Mouse (Mus musculus) embryo, embryonic 11.5 days (tissue): Measurements from ENCODE around the gene Cmya5.

ENCODE experiments used
- DNase-seq: peaks from one replicate; pipeline ENCODE4 v3.0.0-alpha.2; 2012; ENCODE audit warnings: low read depth, low spot score

Gene Cmya5

GRCm38 (mm10) chr13:93062860-93063636 lies 81.5 kb downstream of the Cmya5 start:
- DNase-seq = no peak

GRCm38 (mm10) chr13:93061311-93061710 lies 83.2 kb downstream of the Cmya5 start:
- DNase-seq = no peak

- DNase-seq = no peak
Measured at GRCm38 (mm10) chr13:93060437-93060836, 84.1 kb downstream of the Cmya5 start.

- no peak for DNase-seq
Measured at GRCm38 (mm10) chr13:93058551-93059011, 85.9 kb downstream of the Cmya5 start.

- no peak for DNase-seq
Measured at GRCm38 (mm10) chr13:93057492-93058260, 86.8 kb downstream of the Cmya5 start.

GRCm38 (mm10) chr13:93056091-93056490 lies 88.4 kb downstream of the Cmya5 start:
- DNase-seq = no peak

GRCm38 (mm10) chr13:93051483-93051882 lies 93.0 kb downstream of the Cmya5 start:
- DNase-seq = no peak

- DNase-seq = no peak
Measured at GRCm38 (mm10) chr13:93041021-93041420, 103.5 kb downstream of the Cmya5 start.

GRCm38 (mm10) chr13:93036218-93036617 lies 108.3 kb downstream of the Cmya5 start:
- no peak for DNase-seq

GRCm38 (mm10) chr13:93029337-93029736 lies 115.2 kb downstream of the Cmya5 start:
- DNase-seq = no peak

- DNase-seq = no peak
Measured at GRCm38 (mm10) chr13:93024837-93025236, 119.7 kb downstream of the Cmya5 start.

GRCm38 (mm10) chr13:93022158-93022557 lies 122.4 kb downstream of the Cmya5 start:
- DNase-seq = no peak

GRCm38 (mm10) chr13:93012952-93013351 lies 131.6 kb downstream of the Cmya5 start:
- DNase-seq = no peak

- DNase-seq = no peak
Measured at GRCm38 (mm10) chr13:93011315-93011714, 133.2 kb downstream of the Cmya5 start.

- DNase-seq = no peak
Measured at GRCm38 (mm10) chr13:93010524-93010923, 134.0 kb downstream of the Cmya5 start.

- no peak for DNase-seq
Measured at GRCm38 (mm10) chr13:93007078-93007477, 137.4 kb downstream of the Cmya5 start.

- no peak for DNase-seq
Measured at GRCm38 (mm10) chr13:93006347-93006746, 138.2 kb downstream of the Cmya5 start.

- DNase-seq = no peak
Measured at GRCm38 (mm10) chr13:93004003-93004402, 140.5 kb downstream of the Cmya5 start.

- DNase-seq = no peak
Measured at GRCm38 (mm10) chr13:93002456-93002855, 142.1 kb downstream of the Cmya5 start.

- no peak for DNase-seq
Measured at GRCm38 (mm10) chr13:93000640-93001351, 143.7 kb downstream of the Cmya5 start.

- DNase-seq = no peak
Measured at GRCm38 (mm10) chr13:92999860-93000259, 144.7 kb downstream of the Cmya5 start.

GRCm38 (mm10) chr13:92994743-92995142 lies 149.8 kb downstream of the Cmya5 start:
- no peak for DNase-seq
